Mouse (Mus musculus): Measurements from ENCODE around the gene Ifnlr1.

The Ifnlr1 gene

GRCm38 (mm10) chr4:135744726-135745448, 58.8 kb downstream of the Ifnlr1 start:
- no peak for DNase-seq (ENCODE audit: low spot score)

DNA sequence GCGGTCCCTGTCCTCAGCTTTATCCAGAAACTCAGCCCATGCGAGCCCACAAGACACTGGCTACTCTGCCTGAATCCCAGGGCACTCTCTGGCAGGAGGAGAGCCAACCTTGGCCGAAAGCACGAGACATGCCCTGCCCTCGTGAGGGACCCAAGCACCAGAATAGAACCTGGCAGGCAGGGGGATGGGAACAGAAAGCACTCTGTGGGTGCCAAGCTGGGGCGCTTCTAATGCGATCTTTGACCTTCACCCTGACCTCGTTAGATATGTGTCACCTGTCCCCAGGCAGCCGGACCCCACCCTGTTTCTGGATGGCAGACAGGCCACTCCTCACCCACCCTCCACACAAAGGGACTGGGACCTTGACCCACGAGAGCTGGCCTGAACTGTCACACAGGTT, 59.5 kb downstream of the Ifnlr1 start:
- DNase-seq (ENCODE audit: low spot score), result no peak

DNA sequence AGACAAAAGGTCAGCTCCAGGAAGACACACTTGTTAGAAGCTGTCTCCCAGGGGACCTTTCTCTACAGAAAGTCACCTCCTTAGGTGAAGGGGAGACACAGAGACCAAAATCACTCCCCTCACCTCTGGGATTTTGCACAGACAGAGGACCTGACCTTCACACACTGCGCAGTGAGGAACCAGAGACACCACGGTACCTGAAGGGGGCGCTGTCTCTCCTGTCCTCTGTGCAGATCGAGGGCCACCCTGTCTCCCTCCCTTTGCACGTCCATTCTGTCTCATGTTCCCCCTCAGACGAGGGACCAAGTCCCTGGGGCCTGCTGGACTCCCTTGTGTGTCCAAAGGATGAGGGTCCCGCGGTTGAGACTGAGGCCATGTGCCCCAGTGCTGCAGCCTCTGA, 64.8 kb downstream of the Ifnlr1 start:
- DNase-seq (ENCODE audit: low spot score), result no peak

DNA sequence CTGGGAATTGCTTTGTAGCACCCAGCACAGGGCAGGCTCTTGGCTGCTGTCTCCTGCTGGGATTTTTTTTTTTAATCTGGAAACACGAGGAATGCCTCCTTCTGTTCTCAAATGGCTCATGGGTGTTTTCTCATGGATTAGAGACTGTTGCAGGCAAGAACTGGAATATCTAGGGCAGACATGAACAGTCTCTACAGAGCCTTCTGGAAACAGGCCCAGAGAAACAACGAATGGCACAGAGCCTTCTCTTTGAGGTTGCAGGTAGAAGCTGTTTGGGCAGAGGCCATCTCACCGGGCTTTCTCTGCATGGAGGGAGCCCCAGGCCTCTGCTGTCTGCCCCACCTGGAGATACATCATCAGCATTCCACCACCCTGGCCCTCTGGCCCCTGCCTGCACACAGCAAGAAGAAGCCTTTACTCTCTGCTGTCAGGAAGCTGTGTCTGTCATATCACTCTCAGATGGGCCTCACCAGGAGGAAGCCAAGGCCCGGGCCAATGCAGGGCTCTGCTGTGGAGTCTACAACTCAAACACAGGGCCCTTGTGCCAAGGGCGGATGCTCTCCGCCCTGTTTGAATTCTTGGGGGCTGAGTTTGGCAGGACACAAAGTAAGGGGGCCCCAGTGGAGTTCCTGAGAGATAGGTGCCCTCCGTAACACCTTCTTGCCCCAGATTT, 66.2 kb downstream of the Ifnlr1 start:
- no peak for DNase-seq (ENCODE audit: low spot score)

DNA sequence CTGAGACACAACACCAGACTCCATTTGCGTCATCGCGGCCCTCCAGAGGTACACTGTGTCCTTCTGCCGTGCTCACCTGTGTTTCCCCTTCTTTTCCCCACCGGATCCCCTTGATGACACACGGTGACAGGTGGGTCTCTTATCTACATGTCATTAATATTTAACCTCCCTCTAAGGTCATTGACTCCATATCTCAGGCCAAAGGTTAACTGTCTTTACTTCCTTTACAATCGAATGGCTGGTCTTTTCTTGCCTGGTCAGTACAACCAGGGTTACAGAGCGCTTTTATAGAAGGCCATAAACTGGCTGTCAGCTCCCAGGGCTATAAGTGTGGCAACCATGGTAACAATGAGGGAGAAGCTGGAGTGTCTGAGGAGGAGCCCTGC, 66.7 kb downstream of the Ifnlr1 start:
- DNase-seq (ENCODE audit: low spot score), result no peak

Data from testis, postnatal 14 days (tissue).